Mouse (Mus musculus) bone marrow, adult 2 months (tissue): Measurements from ENCODE around the gene 4932411N23Rik. TPM values are rescaled to one million over a fixed set of nuclear protein-coding genes. Genes with fewer than 3 reads are reported as not detected.
"Not testable (repeated sequence)": the region's sequence is repeated elsewhere in the genome, so short reads cannot be mapped to it uniquely, and the experiment has no call there.

Source experiments
- H3K27ac ChIP-seq: fragments of 200-500 bp; 2 replicates; pipeline ENCODE4 v1.5.1; 2012; ENCODE audit warnings: low read depth, mild to moderate bottlenecking, control low read depth, inconsistent platforms, low read length; ENCODE audit not compliant: control insufficient read depth, poor library complexity, insufficient read depth
- H3K4me1 ChIP-seq: fragments of 200-500 bp; 2 replicates; pipeline ENCODE4 v1.6.1; 2011; ENCODE audit warnings: low read length; ENCODE audit not compliant: control insufficient read depth, insufficient read depth
- H3K4me3 ChIP-seq: fragments of 200-500 bp; replicated peaks from 2 replicates; pipeline ENCODE3; 2011; ENCODE audit warnings: mild to moderate bottlenecking, low read depth, low read length, control low read depth; ENCODE audit not compliant: control insufficient read depth
- CTCF ChIP-seq: fragments of 200-500 bp; IDR thresholded peaks from 2 replicates; pipeline ENCODE4 v1.5.1; 2011; ENCODE audit warnings: low read length, control low read depth; ENCODE audit not compliant: control insufficient read depth, insufficient read depth
- POLR2A ChIP-seq: fragments of 200-500 bp; IDR thresholded peaks from 2 replicates; pipeline ENCODE4 v1.6.1; 2011; ENCODE audit warnings: low read depth, mild to moderate bottlenecking, control low read depth, low read length, borderline replicate concordance; ENCODE audit not compliant: control insufficient read depth
- WGBS: fragments of 180-500 bp; shearing (Covaris S2); methylation state at CpG from one replicate; pipeline ENCODE4 v1.1.7; 2018; 5-methylcytosine and 5-hydroxymethylcytosine counted together
- polyA plus RNA-seq: library from polyadenylated mRNA; stranded (reverse); fragments of >200 nt; gene quantifications from 2 replicates; pipeline ENCODE4 v1.2.4, GENCODE M21; 2011; ENCODE audit warnings: low replicate concordance; ENCODE audit not compliant: missing spikeins, insufficient read depth, insufficient read length

The 4932411N23Rik gene
- not detected in 2 replicates for polyA plus RNA-seq

GRCm38 (mm10) chrX:126815768-126816167 is at the start of gene 4932411N23Rik:
TSS of gene 4932411N23Rik (minus strand) at chrX:126815868.
- Histone ChIP-seq H3K27ac (no peak within 1 kb of the TSS), H3K4me1 (no peaks in the 10 kb centered on the region), H3K4me3 (no peak within 1 kb of the TSS)
- TF ChIP-seq POLR2A = no peak
- no peak for TF ChIP-seq CTCF

GRCm38 (mm10) chrX:126779895-126780294 is 35.8 kb downstream of the 4932411N23Rik start:
- Histone ChIP-seq H3K4me1 (no peaks in the 10 kb centered on the region), H3K27ac (no peak overlapping the region), H3K4me3 (no peak overlapping the region)
- 75% methylated on average over 5 of the region's 5 CpGs for WGBS
- TF ChIP-seq CTCF (no peak), POLR2A (no peak)

GRCm38 (mm10) chrX:126777643-126778042 is 38.0 kb downstream of the 4932411N23Rik start:
- not testable (repeated sequence) for H3K4me1 ChIP-seq, H3K4me3 ChIP-seq, H3K27ac ChIP-seq
- WGBS = 76% methylated on average over 5 of the region's 6 CpGs

- WGBS = 69% methylated on average over 5 of the region's 5 CpGs
- H3K27ac ChIP-seq, H3K4me1 ChIP-seq, H3K4me3 ChIP-seq: not testable (repeated sequence)
These were observed 40.8 kb downstream of the 4932411N23Rik start for GRCm38 (mm10) chrX:126774846-126775245.

GRCm38 (mm10) chrX:126773511-126773910 is 42.2 kb downstream of the 4932411N23Rik start:
- H3K27ac ChIP-seq, H3K4me1 ChIP-seq, H3K4me3 ChIP-seq: not testable (repeated sequence)
- 62% methylated on average over 5 of the region's 6 CpGs for WGBS

Other genes with a start within 250 kb of the 4932411N23Rik start
- not detected in 2 replicates for gene Gm382, start 224.1 kb upstream of the 4932411N23Rik start, polyA plus RNA-seq